Mouse (Mus musculus): ENCODE data around the gene Trib2.

DNA sequence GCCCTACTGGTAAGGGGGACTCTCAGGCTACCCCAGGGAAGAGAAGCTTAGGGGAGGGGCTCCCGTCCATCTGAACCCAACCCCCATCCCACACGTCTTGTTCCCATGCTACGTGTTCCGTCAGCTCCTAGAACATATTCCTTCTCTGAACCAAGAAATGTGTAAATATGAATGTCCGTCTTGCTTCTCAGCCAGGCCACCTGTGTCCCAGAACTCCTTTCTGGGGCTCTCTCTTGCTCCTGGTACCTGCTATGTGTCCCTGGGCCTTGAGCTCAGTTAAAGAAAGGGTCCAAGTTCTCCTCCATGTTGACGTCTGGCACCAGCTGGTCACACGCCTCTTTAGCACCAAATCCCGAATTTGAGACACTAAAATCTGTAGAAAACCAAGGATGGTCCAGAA lies 23.4 kb downstream of the Trib2 start:
- TF ChIP-seq CHD2 (IDR thresholded peaks at IDR 0.05; ENCODE audit: low read depth, low read length) (no peak), ZC3H11A (IDR thresholded peaks at IDR 0.05; ENCODE audit: borderline replicate concordance, low read depth, low read length) (no peak)

All from ES-E14 (cell line).